Mouse (Mus musculus): ENCODE data around the gene Cgrrf1. TPM values are rescaled to one million over a fixed set of nuclear protein-coding genes. Genes with fewer than 3 reads are reported as not detected.

Gene Cgrrf1
- polyA plus RNA-seq, 1 experiment from 2014 or later: 28.6 TPM

- 84% methylated on average over 5 of the region's 5 CpGs for WGBS
- H3K27me3 ChIP-seq: no peaks in the 10 kb centered on the region
- H3K36me3 ChIP-seq: no peaks in the 10 kb centered on the region
- no peaks in the 10 kb centered on the region for H3K4me1 ChIP-seq (replicated peaks)
- H3K4me2 ChIP-seq: no peak overlapping the region
- H3K27ac ChIP-seq: no peak overlapping the region
- no peaks in the 10 kb centered on the region for H3K9me3 ChIP-seq
- H3K9ac ChIP-seq (replicated peaks): no peak overlapping the region
- H3K4me3 ChIP-seq (replicated peaks): no peak overlapping the region
- no peak for ATAC-seq (ENCODE audit: insufficient number of reproducible peaks, insufficient read depth, low FRiP score, low TSS enrichment, low read depth)
These were observed 31.0 kb downstream of the Cgrrf1 start for GRCm38 (mm10) chr14:46862922-46863321.

GRCm38 (mm10) chr14:46880935-46881334 is 49.0 kb downstream of the Cgrrf1 start:
- ATAC-seq (ENCODE audit: insufficient number of reproducible peaks, insufficient read depth, low FRiP score, low TSS enrichment, low read depth): no peak
- Histone ChIP-seq H3K4me1 (replicated peaks) (peaks cover 18% of the 10 kb centered on the region), H3K9ac (replicated peaks) (no peak overlapping the region), H3K9me3 (no peaks in the 10 kb centered on the region), H3K27me3 (0 out of 2 replicates have a peak, but pooled peaks cover 2% of the 10 kb centered on the region), H3K4me2 (peak overlapping the region; percentile 96), H3K27ac (no peak overlapping the region), H3K36me3 (no peaks in the 10 kb centered on the region), H3K4me3 (replicated peaks) (no peak overlapping the region)
- WGBS: 6% methylated on average over 10 of the region's 10 CpGs

- 3% methylated on average over 40 of the region's 40 CpGs for WGBS
- H3K9me3 ChIP-seq: no peaks in the 10 kb centered on the region
- no peaks in the 10 kb centered on the region for H3K36me3 ChIP-seq
- peak overlapping the region; percentile 72 for H3K4me3 ChIP-seq (replicated peaks)
- H3K27ac ChIP-seq: peak overlapping the region; percentile 92
- H3K4me1 ChIP-seq (replicated peaks): peaks cover 22% of the 10 kb centered on the region
- peak overlapping the region; percentile 96 for H3K4me2 ChIP-seq
- H3K27me3 ChIP-seq: 0 out of 2 replicates have a peak, but pooled peaks cover 2% of the 10 kb centered on the region
- H3K9ac ChIP-seq (replicated peaks): peak overlapping the region; percentile 80
- ATAC-seq (ENCODE audit: insufficient number of reproducible peaks, insufficient read depth, low FRiP score, low TSS enrichment, low read depth): peak; percentile 31; the same call in 1 of the 2 replicates
These were observed 49.9 kb downstream of the Cgrrf1 start for GRCm38 (mm10) chr14:46881581-46882430.

DNA sequence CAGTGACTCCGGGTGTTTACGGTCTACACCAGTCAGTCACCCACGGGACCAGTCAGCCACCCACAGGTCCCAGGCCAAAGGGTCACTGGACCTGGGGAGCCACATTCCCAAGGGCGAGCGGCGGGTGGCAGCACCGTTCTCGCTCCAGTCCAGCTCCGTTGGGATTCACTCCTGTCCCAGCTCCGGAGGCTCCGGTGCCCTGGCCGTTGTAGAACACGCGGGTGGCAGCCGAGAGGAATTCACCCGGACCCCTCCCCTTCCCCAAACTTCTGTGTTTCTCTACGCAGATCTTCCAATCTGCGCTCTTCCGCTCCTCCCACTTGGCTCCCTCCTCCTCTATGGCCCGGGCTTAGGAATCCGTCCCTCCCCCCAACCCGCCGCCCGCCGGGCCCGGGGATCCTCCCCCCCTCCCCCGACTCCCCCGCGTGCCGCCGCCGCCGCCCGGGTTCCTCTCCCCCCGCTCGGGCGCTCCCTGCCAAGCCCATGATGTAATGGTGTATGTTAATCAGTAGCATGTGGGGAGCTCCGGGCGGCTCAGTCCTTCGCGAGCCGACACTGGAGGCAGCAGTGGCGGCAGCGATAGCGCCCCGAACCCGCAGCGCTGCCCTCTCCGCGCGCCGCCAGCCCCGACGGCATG is 50.6 kb downstream of the Cgrrf1 start, which contains the start of gene Samd4:
Gene Samd4 (plus strand): TSS at position 424 of the 637 bp plus-strand sequence.
- H3K9me3 ChIP-seq: no peaks in the 10 kb centered on the region
- WGBS: under 1% methylated on average over 53 of the region's 54 CpGs
- H3K4me1 ChIP-seq (replicated peaks): peaks cover 22% of the 10 kb centered on the region
- peak within 1 kb of the TSS; percentile 80 for H3K9ac ChIP-seq (replicated peaks)
- H3K27ac ChIP-seq: peak within 1 kb of the TSS; percentile 92
- 0 out of 2 replicates have a peak, but pooled peaks cover 2% of the 10 kb centered on the region for H3K27me3 ChIP-seq
- H3K36me3 ChIP-seq: no peaks in the 10 kb centered on the region
- H3K4me2 ChIP-seq: peak within 1 kb of the TSS; percentile 96
- H3K4me3 ChIP-seq (replicated peaks): peak within 1 kb of the TSS; percentile 72
- ATAC-seq (ENCODE audit: insufficient number of reproducible peaks, insufficient read depth, low FRiP score, low TSS enrichment, low read depth): peak; percentile 72

DNA sequence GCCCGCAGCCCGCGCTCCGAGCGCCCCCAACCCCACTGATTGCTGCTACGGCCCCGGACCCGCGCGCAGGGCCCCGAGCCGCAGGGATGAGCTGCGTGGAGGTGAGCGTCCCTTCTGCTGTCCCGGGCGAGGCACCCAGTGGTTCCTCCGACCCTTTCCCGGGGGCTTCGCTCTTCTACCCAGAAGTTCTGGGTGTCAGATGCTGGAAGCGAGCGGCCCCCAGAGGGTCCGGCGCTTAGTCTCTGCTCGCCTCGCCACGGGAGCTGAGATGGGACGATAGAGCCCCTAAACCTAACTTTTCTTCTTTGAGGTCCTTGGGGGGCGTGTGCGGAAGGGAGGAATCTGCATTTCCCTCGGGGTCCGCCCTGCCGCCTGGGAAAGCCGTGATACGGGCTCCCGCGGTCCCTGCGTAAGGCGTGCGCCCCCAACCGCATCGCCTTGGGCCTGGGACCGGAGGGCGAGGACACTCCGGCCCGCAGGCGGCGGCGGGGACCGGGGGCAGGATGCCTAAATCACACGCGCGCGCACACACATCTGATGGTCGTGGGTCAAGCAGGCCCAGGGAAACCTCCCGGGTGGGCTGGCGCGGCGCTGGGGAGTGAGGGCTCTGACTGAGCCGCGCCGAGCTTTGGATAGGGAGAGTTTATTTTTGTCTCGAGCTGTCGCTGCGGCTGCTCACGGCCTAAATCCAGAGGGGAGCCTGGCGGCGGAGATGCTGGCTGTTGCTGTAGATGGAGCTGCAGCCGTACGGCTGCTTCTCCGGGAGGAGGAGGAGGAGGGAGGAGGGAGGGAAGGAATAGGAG is 51.3 kb downstream of the Cgrrf1 start:
- ATAC-seq (ENCODE audit: insufficient number of reproducible peaks, insufficient read depth, low FRiP score, low TSS enrichment, low read depth): no peak
- Histone ChIP-seq H3K27me3 (0 out of 2 replicates have a peak, but pooled peaks cover 2% of the 10 kb centered on the region), H3K9me3 (no peaks in the 10 kb centered on the region), H3K4me2 (peak overlapping the region; percentile 96), H3K4me3 (replicated peaks) (peak overlapping the region; percentile 72), H3K27ac (peak overlapping the region; percentile 92), H3K9ac (replicated peaks) (peak overlapping the region; percentile 80), H3K4me1 (replicated peaks) (peaks cover 22% of the 10 kb centered on the region), H3K36me3 (no peaks in the 10 kb centered on the region)
- WGBS: under 1% methylated on average over 67 of the region's 70 CpGs

DNA sequence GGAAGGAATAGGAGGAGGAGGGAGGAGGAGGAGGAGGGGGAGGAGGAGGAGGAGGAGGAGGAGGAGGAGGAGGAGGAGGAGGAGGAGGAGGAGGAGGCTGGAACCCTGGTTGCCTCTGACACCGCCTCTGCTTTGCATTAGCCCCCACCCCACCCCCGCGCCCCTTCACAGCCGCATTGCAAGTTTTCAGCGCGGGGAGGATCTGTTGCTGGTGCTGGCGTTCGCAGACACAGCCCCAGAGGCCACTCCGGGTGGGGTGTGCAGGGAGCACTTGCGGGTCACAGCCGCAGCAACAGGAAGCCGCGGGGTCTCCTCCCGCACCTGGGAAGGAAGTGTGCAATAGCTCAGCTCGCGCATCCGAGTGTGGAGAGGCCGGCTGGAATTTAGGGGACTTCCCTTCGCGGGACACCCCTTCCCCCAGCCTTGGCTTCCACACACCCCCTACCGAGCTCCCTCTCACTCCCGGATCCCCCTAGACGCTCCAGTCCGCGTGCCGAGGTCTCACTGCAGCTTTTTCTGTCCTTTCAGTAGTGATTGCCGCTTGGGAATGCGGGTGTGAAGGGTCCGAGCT is 52.0 kb downstream of the Cgrrf1 start:
- H3K9me3 ChIP-seq: no peaks in the 10 kb centered on the region
- peak overlapping the region; percentile 92 for H3K27ac ChIP-seq
- peaks cover 22% of the 10 kb centered on the region for H3K4me1 ChIP-seq (replicated peaks)
- H3K36me3 ChIP-seq: 0 out of 2 replicates have a peak, but pooled peaks cover under 1% of the 10 kb centered on the region
- H3K4me2 ChIP-seq: peak overlapping the region; percentile 96
- peak overlapping the region; percentile 72 for H3K4me3 ChIP-seq (replicated peaks)
- 0 out of 2 replicates have a peak, but pooled peaks have one; percentile 13 for ATAC-seq (ENCODE audit: insufficient number of reproducible peaks, insufficient read depth, low FRiP score, low TSS enrichment, low read depth)
- H3K9ac ChIP-seq (replicated peaks): peak overlapping the region; percentile 80
- 0 out of 2 replicates have a peak, but pooled peaks cover 2% of the 10 kb centered on the region for H3K27me3 ChIP-seq
- under 1% methylated on average over 29 of the region's 29 CpGs for WGBS

GRCm38 (mm10) chr14:46884701-46885428 is 52.9 kb downstream of the Cgrrf1 start:
- Histone ChIP-seq H3K27me3 (no peaks in the 10 kb centered on the region), H3K9ac (replicated peaks) (peak overlapping the region; percentile 80), H3K4me1 (replicated peaks) (peaks cover 22% of the 10 kb centered on the region), H3K9me3 (no peaks in the 10 kb centered on the region), H3K36me3 (0 out of 2 replicates have a peak, but pooled peaks cover 3% of the 10 kb centered on the region), H3K4me3 (replicated peaks) (peak overlapping the region; percentile 72), H3K4me2 (peak overlapping the region; percentile 96), H3K27ac (peak overlapping the region; percentile 92)
- ATAC-seq (ENCODE audit: insufficient number of reproducible peaks, insufficient read depth, low FRiP score, low TSS enrichment, low read depth): peak; percentile 61
- 1% methylated on average over 51 of the region's 52 CpGs for WGBS

GRCm38 (mm10) chr14:46885429-46885755 is 53.5 kb downstream of the Cgrrf1 start:
- Histone ChIP-seq H3K4me1 (replicated peaks) (peaks cover 22% of the 10 kb centered on the region), H3K27me3 (no peaks in the 10 kb centered on the region), H3K36me3 (0 out of 2 replicates have a peak, but pooled peaks cover 3% of the 10 kb centered on the region), H3K27ac (peak overlapping the region; percentile 92), H3K4me2 (peak overlapping the region; percentile 96), H3K4me3 (replicated peaks) (peak overlapping the region; percentile 72), H3K9me3 (no peaks in the 10 kb centered on the region), H3K9ac (replicated peaks) (peak overlapping the region; percentile 80)
- 3% methylated on average over 7 of the region's 7 CpGs for WGBS
- ATAC-seq (ENCODE audit: insufficient number of reproducible peaks, insufficient read depth, low FRiP score, low TSS enrichment, low read depth): no peak

GRCm38 (mm10) chr14:46885891-46886301 is 54.0 kb downstream of the Cgrrf1 start:
- H3K27ac ChIP-seq: peak overlapping the region; percentile 45; the same call in 1 of the 2 replicates
- no peaks in the 10 kb centered on the region for H3K9me3 ChIP-seq
- no peaks in the 10 kb centered on the region for H3K27me3 ChIP-seq
- H3K4me2 ChIP-seq: peak overlapping the region; percentile 96
- H3K9ac ChIP-seq (replicated peaks): peak overlapping the region; percentile 34
- 17% methylated on average over 5 of the region's 5 CpGs for WGBS
- peak overlapping the region; percentile 72 for H3K4me3 ChIP-seq (replicated peaks)
- 0 out of 2 replicates have a peak, but pooled peaks cover 3% of the 10 kb centered on the region for H3K36me3 ChIP-seq
- no peak for ATAC-seq (ENCODE audit: insufficient number of reproducible peaks, insufficient read depth, low FRiP score, low TSS enrichment, low read depth)
- peaks cover 22% of the 10 kb centered on the region for H3K4me1 ChIP-seq (replicated peaks)

- Histone ChIP-seq H3K4me3 (replicated peaks) (no peak overlapping the region), H3K36me3 (0 out of 2 replicates have a peak, but pooled peaks cover 3% of the 10 kb centered on the region), H3K27me3 (no peaks in the 10 kb centered on the region), H3K9ac (replicated peaks) (no peak overlapping the region), H3K4me1 (replicated peaks) (peaks cover 12% of the 10 kb centered on the region), H3K4me2 (no peak overlapping the region), H3K9me3 (no peaks in the 10 kb centered on the region), H3K27ac (no peak overlapping the region)
- 86% methylated on average over 4 of the region's 4 CpGs for WGBS
- no peak for ATAC-seq (ENCODE audit: insufficient number of reproducible peaks, insufficient read depth, low FRiP score, low TSS enrichment, low read depth)
These were observed 57.2 kb downstream of the Cgrrf1 start for GRCm38 (mm10) chr14:46889096-46889495.

Data from limb, embryonic 12.5 days (tissue).